Mouse (Mus musculus) lung, postnatal 0 days (tissue): ENCODE measurements around the gene Asic2. TPM values are rescaled to one million over a fixed set of nuclear protein-coding genes. Genes with fewer than 3 reads are reported as not detected.

ENCODE experiments used
- ATAC-seq: fragments of 200-750 bp; cut with Nextera tagmentation; 2 replicates; pipeline ENCODE4 v1.8.0; 2017; ENCODE audit warnings: moderate library complexity
- DNase-seq: peaks from one replicate; pipeline ENCODE4 v3.0.0-alpha.2; 2016; ENCODE audit warnings: low spot score
- H3K27ac ChIP-seq: fragments of 300-500 bp; sonication (generic); 2 replicates; pipeline ENCODE4 v1.5.1; 2014; ENCODE audit warnings: antibody characterized with exemption, mild to moderate bottlenecking, low read length, mixed read lengths
- H3K27me3 ChIP-seq: fragments of 300-500 bp; sonication (generic); replicated peaks from 2 replicates; pipeline ENCODE4 v1.6.1; 2014; ENCODE audit warnings: low read length, mixed read lengths; ENCODE audit not compliant: insufficient read depth
- H3K36me3 ChIP-seq: fragments of 300-500 bp; sonication (generic); 2 replicates; pipeline ENCODE4 v1.6.1; 2014; ENCODE audit warnings: low read length, mixed read lengths; ENCODE audit not compliant: insufficient read depth
- H3K4me1 ChIP-seq: fragments of 300-500 bp; sonication (generic); 2 replicates; pipeline ENCODE4 v1.6.1; 2014; ENCODE audit warnings: antibody characterized with exemption, low read depth, low read length, mixed read lengths; ENCODE audit not compliant: insufficient read depth
- H3K4me2 ChIP-seq: fragments of 300-500 bp; sonication (generic); replicated peaks from 2 replicates; pipeline ENCODE4 v1.6.1; 2014; ENCODE audit warnings: low read depth, mild to moderate bottlenecking, low read length, moderate library complexity, mixed read lengths
- H3K4me3 ChIP-seq: fragments of 300-500 bp; sonication (generic); 2 replicates; pipeline ENCODE4 v1.5.1; 2014; ENCODE audit warnings: low read depth, low read length
- H3K9ac ChIP-seq: fragments of 300-500 bp; sonication (generic); replicated peaks from 2 replicates; pipeline ENCODE4 v1.6.1; 2014; ENCODE audit warnings: low read depth, mild to moderate bottlenecking
- H3K9me3 ChIP-seq: fragments of 300-500 bp; sonication (generic); 2 replicates; pipeline ENCODE4 v1.6.1; 2016; ENCODE audit warnings: low read length, mixed read lengths
- CTCF ChIP-seq: IDR thresholded peaks from 2 replicates; pipeline ENCODE4 v1.5.1; 2016; ENCODE audit warnings: antibody characterized with exemption, mild to moderate bottlenecking
- EP300 ChIP-seq: IDR thresholded peaks from 2 replicates; pipeline ENCODE4 v1.6.1; 2016; ENCODE audit warnings: antibody characterized with exemption, mild to moderate bottlenecking, control low read depth
- WGBS: fragments of 180-500 bp; shearing (Covaris S2); extraction: QIAGEN DNeasy Blood & Tissue Kit; methylation state at CpG from one replicate; pipeline ENCODE4 v1.1.7; 2014; 5-methylcytosine and 5-hydroxymethylcytosine counted together
- polyA plus RNA-seq: library from polyadenylated mRNA; unstranded; fragments of >200 nt; fragmentation: Nextera tagmentation; extraction: Ambion mirVana; gene quantifications from 2 replicates; pipeline ENCODE4 v1.2.1, GENCODE M21; 2015

Asic2 gene
- polyA plus RNA-seq, 1 experiment from 2014 or later, result 0.06 TPM

- TF ChIP-seq CTCF (no peak), EP300 (no peak)
- WGBS, result 11% methylated on average over 15 of the region's 15 CpGs
- ATAC-seq (no peak), DNase-seq (no peak)
- Histone ChIP-seq H3K36me3 (no peaks in the 10 kb centered on the region), H3K9ac (no peak overlapping the region), H3K9me3 (no peaks in the 10 kb centered on the region), H3K27me3 (peaks cover 10% of the 10 kb centered on the region; the same call in 1 of the 2 replicates), H3K4me3 (no peak overlapping the region), H3K4me2 (no peak overlapping the region), H3K27ac (no peak overlapping the region), H3K4me1 (no peaks in the 10 kb centered on the region)
Measured at GRCm38 (mm10) chr11:81966626-81967289, 1.5 kb downstream of the Asic2 start.

- Histone ChIP-seq H3K4me3 (no peak overlapping the region), H3K9ac (no peak overlapping the region), H3K36me3 (no peaks in the 10 kb centered on the region), H3K27ac (no peak overlapping the region), H3K4me2 (no peak overlapping the region), H3K4me1 (no peaks in the 10 kb centered on the region), H3K9me3 (no peaks in the 10 kb centered on the region), H3K27me3 (peaks cover 10% of the 10 kb centered on the region; the same call in 1 of the 2 replicates)
- WGBS, result 69% methylated on average over 11 of the region's 11 CpGs
- TF ChIP-seq CTCF (no peak), EP300 (no peak)
- no peak for DNase-seq
- ATAC-seq, result no peak
Measured at GRCm38 (mm10) chr11:81965653-81966625, 2.3 kb downstream of the Asic2 start.

GRCm38 (mm10) chr11:81964561-81964960 is 3.7 kb downstream of the Asic2 start:
- Histone ChIP-seq H3K4me1 (no peaks in the 10 kb centered on the region), H3K4me3 (no peak overlapping the region), H3K27me3 (peaks cover 10% of the 10 kb centered on the region; the same call in 1 of the 2 replicates), H3K9me3 (no peaks in the 10 kb centered on the region), H3K27ac (no peak overlapping the region), H3K36me3 (no peaks in the 10 kb centered on the region), H3K9ac (no peak overlapping the region), H3K4me2 (no peak overlapping the region)
- ATAC-seq (no peak), DNase-seq (no peak)
- WGBS, result 74% methylated on average over 4 of the region's 4 CpGs
- TF ChIP-seq EP300 (no peak), CTCF (no peak)

GRCm38 (mm10) chr11:81954398-81954797 is 13.9 kb downstream of the Asic2 start:
- TF ChIP-seq CTCF, result no peak
- TF ChIP-seq EP300, result no peak
- no peaks in the 10 kb centered on the region for H3K9me3 ChIP-seq
- no peak overlapping the region for H3K9ac ChIP-seq
- no peak overlapping the region for H3K27ac ChIP-seq
- no peak for DNase-seq
- H3K36me3 ChIP-seq, result no peaks in the 10 kb centered on the region
- no peaks in the 10 kb centered on the region for H3K27me3 ChIP-seq
- no peak for ATAC-seq
- 42% methylated on average over 4 of the region's 4 CpGs for WGBS
- no peak overlapping the region for H3K4me2 ChIP-seq
- H3K4me1 ChIP-seq, result no peaks in the 10 kb centered on the region
- no peak overlapping the region for H3K4me3 ChIP-seq

GRCm38 (mm10) chr11:81948021-81948420 is 20.2 kb downstream of the Asic2 start:
- Histone ChIP-seq H3K27me3 (no peaks in the 10 kb centered on the region), H3K4me3 (no peak overlapping the region), H3K4me2 (no peak overlapping the region), H3K9ac (no peak overlapping the region), H3K36me3 (no peaks in the 10 kb centered on the region), H3K4me1 (no peaks in the 10 kb centered on the region), H3K27ac (no peak overlapping the region), H3K9me3 (no peaks in the 10 kb centered on the region)
- TF ChIP-seq EP300 (no peak), CTCF (no peak)
- DNase-seq, result no peak
- WGBS, result 43% methylated on average over 1 of the region's 1 CpGs
- no peak for ATAC-seq

- no peak for ATAC-seq
- no peaks in the 10 kb centered on the region for H3K4me1 ChIP-seq
- WGBS, result 63% methylated on average over 1 of the region's 1 CpGs
- no peak overlapping the region for H3K9ac ChIP-seq
- no peaks in the 10 kb centered on the region for H3K27me3 ChIP-seq
- no peak for DNase-seq
- H3K9me3 ChIP-seq, result no peaks in the 10 kb centered on the region
- H3K27ac ChIP-seq, result no peak overlapping the region
- TF ChIP-seq CTCF (no peak), EP300 (no peak)
- H3K4me3 ChIP-seq, result no peak overlapping the region
- no peaks in the 10 kb centered on the region for H3K36me3 ChIP-seq
- no peak overlapping the region for H3K4me2 ChIP-seq
Measured at GRCm38 (mm10) chr11:81942167-81942566, 26.1 kb downstream of the Asic2 start.
